Mouse (Mus musculus): Measurements from ENCODE around the gene Rpap3. TPM values are rescaled to one million over a fixed set of nuclear protein-coding genes. Genes with fewer than 3 reads are reported as not detected.

The Rpap3 gene
- total and polyA plus RNA-seq, 3 experiments: 84.4 to 98.4 (median 85.7) TPM

- no peak for DNase-seq (ENCODE audit: low read depth, low spot score)
- peaks cover 0 to 42% of the 10 kb centered on the region in 2 experiments; a peak in 2 of 4 replicates for H3K36me3 ChIP-seq (ENCODE audit: control insufficient read depth in 1 of 2, insufficient read depth in 2 of 2, low read length in 2 of 2)
- no peaks in the 10 kb centered on the region for H3K79me2 ChIP-seq (ENCODE audit: control insufficient read depth, insufficient read depth, low read length, poor library complexity)
- H3K27me3 ChIP-seq (ENCODE audit: control insufficient read depth in 1 of 2, insufficient read depth in 2 of 2, low read length in 2 of 2): no peaks in the 10 kb centered on the region
- no peaks in the 10 kb centered on the region for H3K4me1 ChIP-seq (ENCODE audit: control insufficient read depth in 1 of 2, insufficient read depth in 2 of 2, low read length in 2 of 2)
- no peak overlapping the region for H3K9ac ChIP-seq (ENCODE audit: control insufficient read depth, low read depth, low read length, poor library complexity, severe bottlenecking)
- no peak overlapping the region for H3K27ac ChIP-seq (ENCODE audit: control insufficient read depth, low read depth, low read length)
- no peaks in the 10 kb centered on the region for H3K9me3 ChIP-seq (replicated peaks; ENCODE audit: insufficient read depth, low read length)
- TF ChIP-seq MAZ (IDR thresholded peaks at IDR 0.05; ENCODE audit: low read depth, low read length) (no peak), RCOR1 (IDR thresholded peaks at IDR 0.05; ENCODE audit: low read depth, low read length) (no peak), KAT2A (conservative IDR thresholded peaks at IDR 0.05; ENCODE audit: low read depth, low read length) (no peak), HCFC1 (IDR thresholded peaks at IDR 0.05; ENCODE audit: low read depth, low read length) (no peak), ZNF384 (IDR thresholded peaks at IDR 0.05; ENCODE audit: low read depth, low read length) (no peak), CHD1 (IDR thresholded peaks at IDR 0.05; ENCODE audit: low read depth, low read length) (no peak), POLR2AphosphoS5 (IDR thresholded peaks at IDR 0.05; ENCODE audit: borderline replicate concordance, low read depth, low read length) (no peak), MYB (IDR thresholded peaks at IDR 0.05; ENCODE audit: low read depth, low read length) (no peak), GABPA (IDR thresholded peaks at IDR 0.05; ENCODE audit: low read depth, low read length) (no peak), MYC (IDR thresholded peaks at IDR 0.05; ENCODE audit: low read depth, low read length) (no peak), MXI1 (IDR thresholded peaks at IDR 0.05; ENCODE audit: low read depth, low read length) (no peak), ETS1 (IDR thresholded peaks at IDR 0.05; ENCODE audit: low read depth, low read length) (no peak)
- H3K4me3 ChIP-seq (ENCODE audit: control insufficient read depth in 1 of 2, insufficient read depth in 1 of 2, low read depth in 2 of 2, low read length in 2 of 2): no peak overlapping the region
These were observed 21.5 kb downstream of the Rpap3 start for GRCm38 (mm10) chr15:97684118-97684517.

DNA sequence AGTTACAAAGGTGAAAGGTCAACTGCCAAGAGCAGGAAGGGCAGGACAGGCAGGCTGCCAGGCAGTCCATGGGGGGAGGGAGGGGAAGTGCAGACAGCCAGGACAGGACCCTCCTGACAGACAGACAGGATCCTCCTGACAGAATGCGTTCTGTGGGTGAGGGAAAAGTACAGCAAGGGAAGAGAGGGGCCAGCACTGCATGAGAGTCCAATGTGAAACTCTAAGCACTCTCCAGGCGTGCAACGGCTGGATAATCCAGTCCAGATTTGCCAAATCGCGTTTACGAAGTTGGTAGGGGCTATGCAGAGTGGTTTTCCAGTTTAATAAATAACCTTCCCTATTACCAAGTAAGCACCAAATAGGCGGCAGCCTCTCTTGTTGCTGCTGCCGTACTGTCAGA, 23.6 kb downstream of the Rpap3 start:
- H3K9ac ChIP-seq (ENCODE audit: control insufficient read depth, low read depth, low read length, poor library complexity, severe bottlenecking): no peak overlapping the region
- TF ChIP-seq EP300 (IDR thresholded peaks at IDR 0.05; ENCODE audit: low read depth in 1 of 2, low read length in 2 of 2) (no peak), BHLHE40 (IDR thresholded peaks at IDR 0.05; ENCODE audit: borderline replicate concordance, low read depth, low read length) (no peak), RCOR1 (IDR thresholded peaks at IDR 0.05; ENCODE audit: low read depth, low read length) (no peak), NRF1 (IDR thresholded peaks at IDR 0.05; ENCODE audit: insufficient read depth, low read depth, low read length, poor library complexity, severe bottlenecking) (no peak), ZNF384 (IDR thresholded peaks at IDR 0.05; ENCODE audit: low read depth, low read length) (no peak), TAL1 (IDR thresholded peaks at IDR 0.05; ENCODE audit: low read length) (no peak)
- no peak overlapping the region for H3K27ac ChIP-seq (ENCODE audit: control insufficient read depth, low read depth, low read length)
- peaks cover 0 to 54% of the 10 kb centered on the region in 2 experiments; a peak in 2 of 4 replicates for H3K36me3 ChIP-seq (ENCODE audit: control insufficient read depth in 1 of 2, insufficient read depth in 2 of 2, low read length in 2 of 2)
- no peaks in the 10 kb centered on the region for H3K79me2 ChIP-seq (ENCODE audit: control insufficient read depth, insufficient read depth, low read length, poor library complexity)
- H3K4me1 ChIP-seq (ENCODE audit: control insufficient read depth in 1 of 2, insufficient read depth in 2 of 2, low read length in 2 of 2): no peaks in the 10 kb centered on the region
- no peaks in the 10 kb centered on the region for H3K9me3 ChIP-seq (replicated peaks; ENCODE audit: insufficient read depth, low read length)
- H3K27me3 ChIP-seq (ENCODE audit: control insufficient read depth in 1 of 2, insufficient read depth in 2 of 2, low read length in 2 of 2): no peaks in the 10 kb centered on the region
- no peak overlapping the region for H3K4me3 ChIP-seq (ENCODE audit: control insufficient read depth in 1 of 2, insufficient read depth in 1 of 2, low read depth in 2 of 2, low read length in 2 of 2)
- no peak for DNase-seq (ENCODE audit: low read depth, low spot score)
